Mouse (Mus musculus) spleen, postnatal 14 days (tissue): ENCODE measurements around the gene Ccin.

Experiments
- DNase-seq, 2 experiments: peaks; one replicate each; pipeline ENCODE4 v3.0.0; 2021 to 2022; ENCODE audit warnings: low spot score in 2 of 2

The Ccin gene

GRCm38 (mm10) chr4:43974914-43975616, 8.2 kb upstream of the Ccin start:
- no peak for DNase-seq

- no peak for DNase-seq
These were observed 7.0 kb upstream of the Ccin start for GRCm38 (mm10) chr4:43976223-43976740.

GRCm38 (mm10) chr4:43978521-43979443, 4.5 kb upstream of the Ccin start:
- no peak for DNase-seq

- no peak for DNase-seq
These were observed 3.5 kb upstream of the Ccin start for GRCm38 (mm10) chr4:43979746-43980145.

- DNase-seq = no peak
These were observed 3.0 kb upstream of the Ccin start for GRCm38 (mm10) chr4:43980236-43980635.

GRCm38 (mm10) chr4:43980846-43981245, 2.4 kb upstream of the Ccin start:
- DNase-seq = no peak

- no peak for DNase-seq
These were observed 2.0 kb upstream of the Ccin start for GRCm38 (mm10) chr4:43981251-43981650.

GRCm38 (mm10) chr4:43982053-43982732, 1.1 kb upstream of the Ccin start:
- peak; percentile 91 to 95 for DNase-seq

GRCm38 (mm10) chr4:43983756-43984155, 473 bp downstream of the Ccin start:
- no peak for DNase-seq

- no peak for DNase-seq
These were observed 1.0 kb downstream of the Ccin start for GRCm38 (mm10) chr4:43984326-43984725.

GRCm38 (mm10) chr4:43988976-43989375, 5.7 kb downstream of the Ccin start:
- no peak for DNase-seq

GRCm38 (mm10) chr4:43993072-43993471, 9.8 kb downstream of the Ccin start:
- no peak for DNase-seq

GRCm38 (mm10) chr4:43994342-43994741, 11.1 kb downstream of the Ccin start:
- DNase-seq = no peak

GRCm38 (mm10) chr4:44003622-44004021, 20.3 kb downstream of the Ccin start:
- DNase-seq = no peak

GRCm38 (mm10) chr4:44004126-44004525, 20.8 kb downstream of the Ccin start, which contains the start of gene Clta:
Clta (plus strand) TSS chr4:44004452.
- DNase-seq = no peak

- DNase-seq = no peak
These were observed 21.5 kb downstream of the Ccin start for GRCm38 (mm10) chr4:44004623-44005409.

- no peak for DNase-seq
These were observed 26.9 kb downstream of the Ccin start for GRCm38 (mm10) chr4:44010176-44010575.

GRCm38 (mm10) chr4:44010893-44011292, 27.6 kb downstream of the Ccin start:
- DNase-seq = no peak

- no peak for DNase-seq
These were observed 28.5 kb downstream of the Ccin start for GRCm38 (mm10) chr4:44011799-44012198.

GRCm38 (mm10) chr4:44012376-44013367, 29.4 kb downstream of the Ccin start:
- peak; percentile 79 to 80 for DNase-seq
